Comparison of ENCODE assay signal across 24 mouse cellular contexts in the genomic region with DNA sequence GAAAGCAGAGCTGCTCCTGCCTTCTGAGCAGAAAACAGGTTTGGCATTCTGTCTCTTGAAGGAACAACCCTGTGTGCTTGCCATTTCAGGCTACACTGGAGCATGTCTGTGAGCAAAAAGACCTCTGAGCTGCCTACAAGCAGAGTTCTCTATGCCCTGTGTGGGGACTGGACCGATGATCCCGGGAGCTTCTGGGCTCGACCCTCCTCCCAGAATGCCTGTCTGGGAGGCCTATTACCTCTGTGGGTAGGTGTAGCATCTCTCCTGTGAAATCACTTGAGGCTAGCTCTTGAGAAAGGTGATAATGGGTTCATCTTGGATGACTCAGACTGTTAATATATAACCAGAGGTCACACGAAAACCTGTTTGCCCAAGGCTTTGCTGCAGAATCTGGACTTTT. TPM values are rescaled to one million over a fixed set of nuclear protein-coding genes. Genes with fewer than 3 reads are reported as not detected.
"Had no signal": no experiment of that assay in that cellular context is flagged by ENCODE, and none has a peak within 500 bp of the region (broad histone marks: within the 10 kb centered on the region; RNA-seq: fewer than 3 reads in every experiment).

No protein-coding gene starts in this region.

- H3K36me3 ChIP-seq: forebrain, embryonic 15.5 days; heart, embryonic 12.5 days; hindbrain, embryonic 13.5 days; hindbrain, embryonic 15.5 days; limb, embryonic 13.5 days; limb, embryonic 15.5 days; liver, embryonic 12.5 days had no signal

- H3K9ac ChIP-seq: forebrain, embryonic 15.5 days; forebrain, postnatal 0 days; heart, embryonic 12.5 days; hindbrain, embryonic 13.5 days; hindbrain, embryonic 15.5 days; limb, embryonic 13.5 days; limb, embryonic 15.5 days; liver, embryonic 12.5 days; liver, embryonic 14.5 days had no signal

- H3K4me1 ChIP-seq: heart, embryonic 12.5 days; hindbrain, embryonic 13.5 days; hindbrain, embryonic 15.5 days; limb, embryonic 15.5 days; liver, embryonic 12.5 days had no signal

- H3K27me3 ChIP-seq: forebrain, embryonic 15.5 days; heart, embryonic 12.5 days; hindbrain, embryonic 13.5 days; hindbrain, embryonic 15.5 days; limb, embryonic 13.5 days; limb, embryonic 15.5 days; liver, embryonic 12.5 days had no signal

- H3K4me3 ChIP-seq: forebrain, embryonic 15.5 days; heart, embryonic 12.5 days; hindbrain, embryonic 13.5 days; hindbrain, embryonic 15.5 days; limb, embryonic 13.5 days; limb, embryonic 15.5 days; liver, embryonic 12.5 days had no signal

- ATAC-seq: forebrain, embryonic 15.5 days; forebrain, postnatal 0 days; hindbrain, postnatal 0 days; liver, embryonic 12.5 days had no signal

- H3K9me3 ChIP-seq: forebrain, embryonic 15.5 days; heart, embryonic 12.5 days; hindbrain, embryonic 13.5 days; hindbrain, embryonic 15.5 days; limb, embryonic 13.5 days; limb, embryonic 15.5 days; liver, embryonic 12.5 days had no signal

- H3K27ac ChIP-seq: hindbrain, embryonic 13.5 days; hindbrain, embryonic 15.5 days; hindbrain, postnatal 0 days; kidney, postnatal 0 days; limb, embryonic 13.5 days; limb, embryonic 15.5 days; liver, embryonic 12.5 days; liver, embryonic 14.5 days had no signal

- H3K4me2 ChIP-seq: forebrain, embryonic 15.5 days; heart, embryonic 12.5 days; hindbrain, embryonic 13.5 days; hindbrain, embryonic 15.5 days; limb, embryonic 13.5 days; limb, embryonic 15.5 days; liver, embryonic 12.5 days had no signal

- DNase-seq: forebrain, postnatal 0 days; gastrocnemius, postnatal 14 days; gastrocnemius, postnatal 36 days; heart, adult 18-20 months; heart, postnatal 10 days; kidney, adult 11 months; kidney, adult 8-10 months; kidney, postnatal 14 days; layer of hippocampus, adult 9-11 months; layer of hippocampus, postnatal 36 days; left cerebral cortex, postnatal 4 days had no signal

RNA-seq across cellular contexts. Expression of gene Tmem108, which starts 19.0 kb away (rescaled TPM):
- total RNA-seq: gastrocnemius, adult 18-20 months; gastrocnemius, adult 8-10 months; gastrocnemius, postnatal 36 days; hematopoietic stem cell, adult 5-6 weeks had no signal
